Mouse (Mus musculus): ENCODE data around the gene Rgs19. TPM values are rescaled to one million over a fixed set of nuclear protein-coding genes. Genes with fewer than 3 reads are reported as not detected.

Rgs19 gene
- total and polyA plus RNA-seq, 2 experiments from 2014 or later, result 63.6 to 65.2 TPM

GRCm38 (mm10) chr2:181696801-181697420, 3.1 kb upstream of the Rgs19 start:
- Histone ChIP-seq H3K4me3 (ENCODE audit: low read depth, low read length) (no peak overlapping the region), H3K4me1 (ENCODE audit: insufficient read depth, low read length) (peaks cover 11% of the 10 kb centered on the region), H3K27me3 (ENCODE audit: insufficient read depth, low read length) (no peaks in the 10 kb centered on the region), H3K4me2 (ENCODE audit: low read depth, low read length, poor library complexity, severe bottlenecking) (no peak overlapping the region), H3K36me3 (ENCODE audit: insufficient read depth, low read length) (no peaks in the 10 kb centered on the region), H3K9ac (replicated peaks; ENCODE audit: low read length, poor library complexity, severe bottlenecking) (no peak overlapping the region), H3K9me3 (ENCODE audit: low read length) (no peaks in the 10 kb centered on the region), H3K27ac (ENCODE audit: low read depth, low read length) (no peak overlapping the region)
- 78% methylated on average over 33 of the region's 33 CpGs for WGBS
- ATAC-seq (ENCODE audit: low FRiP score), result no peak
- no peak for TF ChIP-seq CTCF (IDR thresholded peaks at IDR 0.05)
- no peak for DNase-seq (ENCODE audit: low spot score)

DNA sequence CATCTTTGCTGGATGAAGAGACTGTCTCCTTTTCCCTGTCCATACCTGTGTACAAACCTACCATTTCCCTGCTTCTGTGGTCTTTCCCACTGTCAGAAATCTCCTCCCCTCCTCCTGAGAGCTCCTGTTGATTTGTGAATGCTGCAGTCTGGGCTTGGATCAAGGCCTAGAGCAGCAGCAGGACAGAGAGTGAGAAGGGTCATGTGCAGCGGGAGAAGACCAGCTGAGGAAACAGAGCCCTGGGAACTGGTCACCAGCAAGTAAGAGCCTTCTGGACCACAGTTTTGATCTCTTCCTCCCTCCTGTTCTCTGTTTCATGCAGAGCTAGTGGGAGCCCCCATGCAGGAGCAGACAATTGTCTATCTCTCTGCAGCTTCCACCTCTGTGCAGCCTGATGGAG, 2.0 kb upstream of the Rgs19 start:
- no peaks in the 10 kb centered on the region for H3K36me3 ChIP-seq (ENCODE audit: insufficient read depth, low read length)
- H3K27me3 ChIP-seq (ENCODE audit: insufficient read depth, low read length), result no peaks in the 10 kb centered on the region
- no peak overlapping the region for H3K27ac ChIP-seq (ENCODE audit: low read depth, low read length)
- no peak for ATAC-seq (ENCODE audit: low FRiP score)
- no peak overlapping the region for H3K4me2 ChIP-seq (ENCODE audit: low read depth, low read length, poor library complexity, severe bottlenecking)
- peaks cover 13% of the 10 kb centered on the region for H3K4me1 ChIP-seq (ENCODE audit: insufficient read depth, low read length)
- H3K9ac ChIP-seq (replicated peaks; ENCODE audit: low read length, poor library complexity, severe bottlenecking), result no peak overlapping the region
- H3K9me3 ChIP-seq (ENCODE audit: low read length), result no peaks in the 10 kb centered on the region
- no peak overlapping the region for H3K4me3 ChIP-seq (ENCODE audit: low read depth, low read length)
- DNase-seq (ENCODE audit: low spot score), result no peak
- no peak for TF ChIP-seq CTCF (IDR thresholded peaks at IDR 0.05)
- WGBS, result 73% methylated on average over 1 of the region's 1 CpGs

DNA sequence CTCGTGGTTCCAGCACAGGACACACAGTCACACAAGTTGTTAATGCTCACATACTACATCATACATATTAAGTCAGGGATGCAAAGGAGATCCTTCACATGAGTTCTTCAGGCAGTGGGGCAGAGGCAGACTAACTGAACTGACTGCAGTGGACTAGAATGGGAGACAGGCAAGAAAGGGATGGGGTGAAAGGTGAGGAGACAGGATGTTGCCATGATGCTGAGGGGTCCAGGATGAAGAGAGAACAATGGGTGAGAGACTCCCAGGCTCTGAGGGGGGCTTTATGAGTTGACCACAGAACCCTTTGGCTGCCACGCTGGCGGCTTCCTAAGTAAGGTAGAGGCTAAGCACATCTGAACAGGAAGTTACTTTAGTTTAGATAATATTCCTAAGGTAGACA, 804 bp upstream of the Rgs19 start:
- 0 out of 2 replicates have a peak, but pooled peaks cover 5% of the 10 kb centered on the region for H3K36me3 ChIP-seq (ENCODE audit: insufficient read depth, low read length)
- no peak overlapping the region for H3K4me3 ChIP-seq (ENCODE audit: low read depth, low read length)
- peaks cover 13% of the 10 kb centered on the region for H3K4me1 ChIP-seq (ENCODE audit: insufficient read depth, low read length)
- WGBS, result 92% methylated on average over 3 of the region's 3 CpGs
- no peak for TF ChIP-seq CTCF (IDR thresholded peaks at IDR 0.05)
- ATAC-seq (ENCODE audit: low FRiP score) (no peak), DNase-seq (ENCODE audit: low spot score) (no peak)
- peak overlapping the region; percentile 7; the same call in 1 of the 2 replicates for H3K27ac ChIP-seq (ENCODE audit: low read depth, low read length)
- no peak overlapping the region for H3K9ac ChIP-seq (replicated peaks; ENCODE audit: low read length, poor library complexity, severe bottlenecking)
- no peaks in the 10 kb centered on the region for H3K27me3 ChIP-seq (ENCODE audit: insufficient read depth, low read length)
- H3K4me2 ChIP-seq (ENCODE audit: low read depth, low read length, poor library complexity, severe bottlenecking), result peak overlapping the region; percentile 92; the same call in 1 of the 2 replicates
- H3K9me3 ChIP-seq (ENCODE audit: low read length), result no peaks in the 10 kb centered on the region

DNA sequence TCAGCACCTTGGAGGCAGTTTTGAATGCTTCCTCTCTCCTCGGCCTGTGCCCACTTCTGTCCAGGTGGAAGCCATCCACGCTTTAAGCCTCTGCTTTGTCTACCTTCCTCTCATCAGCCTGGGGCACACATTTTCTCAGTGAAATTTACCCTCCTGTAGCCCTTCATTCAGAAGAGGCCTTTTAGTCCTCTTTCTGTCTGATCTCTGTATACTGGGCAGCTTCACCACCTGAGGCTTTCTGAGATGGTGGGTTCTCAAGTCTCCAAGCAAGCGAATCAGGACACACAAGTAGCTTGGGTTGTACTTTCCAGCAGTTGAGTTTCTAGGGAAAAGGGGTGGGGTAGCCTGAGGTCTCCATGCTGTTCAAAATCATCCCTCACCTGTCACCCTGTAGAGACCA, 1.5 kb downstream of the Rgs19 start:
- Histone ChIP-seq H3K36me3 (ENCODE audit: insufficient read depth, low read length) (peaks cover 22% of the 10 kb centered on the region), H3K27ac (ENCODE audit: low read depth, low read length) (peak overlapping the region; percentile 18; the same call in 1 of the 2 replicates), H3K27me3 (ENCODE audit: insufficient read depth, low read length) (no peaks in the 10 kb centered on the region), H3K9ac (replicated peaks; ENCODE audit: low read length, poor library complexity, severe bottlenecking) (0 out of 2 replicates have a peak overlapping the region, but pooled peaks have one; percentile 86), H3K4me1 (ENCODE audit: insufficient read depth, low read length) (peaks cover 13% of the 10 kb centered on the region), H3K4me2 (ENCODE audit: low read depth, low read length, poor library complexity, severe bottlenecking) (peak overlapping the region; percentile 92), H3K9me3 (ENCODE audit: low read length) (no peaks in the 10 kb centered on the region), H3K4me3 (ENCODE audit: low read depth, low read length) (peak overlapping the region; percentile 65; the same call in 1 of the 2 replicates)
- DNase-seq (ENCODE audit: low spot score) (no peak), ATAC-seq (ENCODE audit: low FRiP score) (no peak)
- WGBS, result 88% methylated on average over 3 of the region's 3 CpGs
- TF ChIP-seq CTCF (IDR thresholded peaks at IDR 0.05), result no peak

DNA sequence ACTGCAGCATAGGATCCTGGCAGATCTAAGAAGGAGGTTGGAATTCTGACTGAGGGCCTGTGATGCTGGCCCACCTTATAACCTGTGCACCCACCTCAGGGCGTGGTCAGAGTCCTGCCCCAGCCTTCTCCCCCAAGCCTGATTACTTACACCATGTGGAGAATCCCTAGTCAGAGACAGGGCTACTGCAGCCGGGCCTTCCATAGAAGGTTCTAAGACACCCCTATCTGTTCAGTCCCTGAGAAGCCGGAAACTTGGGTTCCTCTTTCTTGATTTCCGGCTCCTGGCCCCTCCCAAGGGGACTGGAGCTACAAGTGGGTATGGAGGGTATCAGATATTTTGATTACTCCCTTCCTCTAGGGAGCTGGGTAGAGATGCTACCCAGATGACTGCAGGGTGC, 2.2 kb downstream of the Rgs19 start:
- Histone ChIP-seq H3K9ac (replicated peaks; ENCODE audit: low read length, poor library complexity, severe bottlenecking) (no peak overlapping the region), H3K27ac (ENCODE audit: low read depth, low read length) (no peak overlapping the region), H3K4me1 (ENCODE audit: insufficient read depth, low read length) (peaks cover 13% of the 10 kb centered on the region), H3K4me3 (ENCODE audit: low read depth, low read length) (no peak overlapping the region), H3K27me3 (ENCODE audit: insufficient read depth, low read length) (no peaks in the 10 kb centered on the region), H3K4me2 (ENCODE audit: low read depth, low read length, poor library complexity, severe bottlenecking) (no peak overlapping the region), H3K36me3 (ENCODE audit: insufficient read depth, low read length) (peaks cover 23% of the 10 kb centered on the region), H3K9me3 (ENCODE audit: low read length) (no peaks in the 10 kb centered on the region)
- 93% methylated on average over 4 of the region's 4 CpGs for WGBS
- ATAC-seq (ENCODE audit: low FRiP score) (no peak), DNase-seq (ENCODE audit: low spot score) (no peak)
- TF ChIP-seq CTCF (IDR thresholded peaks at IDR 0.05), result no peak

DNA sequence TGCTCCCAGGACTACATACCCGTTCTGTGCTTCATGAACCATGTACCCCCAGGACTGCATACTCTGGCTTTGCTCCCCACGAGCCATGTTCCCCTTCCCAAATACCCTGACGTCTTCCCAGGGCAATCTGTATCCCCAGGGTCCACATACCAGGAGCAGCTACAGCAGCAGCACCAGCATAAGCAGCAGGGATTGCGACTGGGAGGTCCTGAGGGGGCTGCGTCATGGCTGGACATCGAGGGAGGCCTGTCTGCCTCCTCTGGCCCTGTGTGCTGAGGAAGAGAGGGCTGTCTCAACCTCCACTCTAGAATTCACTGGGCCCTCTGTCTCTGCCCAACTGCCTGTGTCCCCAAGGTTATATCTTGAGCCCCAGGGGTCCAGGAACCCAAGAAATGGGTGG, 2.7 kb downstream of the Rgs19 start:
- no peaks in the 10 kb centered on the region for H3K27me3 ChIP-seq (ENCODE audit: insufficient read depth, low read length)
- no peak overlapping the region for H3K4me3 ChIP-seq (ENCODE audit: low read depth, low read length)
- H3K27ac ChIP-seq (ENCODE audit: low read depth, low read length), result no peak overlapping the region
- peaks cover 13% of the 10 kb centered on the region for H3K4me1 ChIP-seq (ENCODE audit: insufficient read depth, low read length)
- peaks cover 28% of the 10 kb centered on the region for H3K36me3 ChIP-seq (ENCODE audit: insufficient read depth, low read length)
- no peak for TF ChIP-seq CTCF (IDR thresholded peaks at IDR 0.05)
- no peak for ATAC-seq (ENCODE audit: low FRiP score)
- H3K9me3 ChIP-seq (ENCODE audit: low read length), result no peaks in the 10 kb centered on the region
- 90% methylated on average over 6 of the region's 6 CpGs for WGBS
- H3K9ac ChIP-seq (replicated peaks; ENCODE audit: low read length, poor library complexity, severe bottlenecking), result no peak overlapping the region
- H3K4me2 ChIP-seq (ENCODE audit: low read depth, low read length, poor library complexity, severe bottlenecking), result no peak overlapping the region
- DNase-seq (ENCODE audit: low spot score), result no peak
